Mouse (Mus musculus): ENCODE data around the gene C030005K15Rik. TPM values are rescaled to one million over a fixed set of nuclear protein-coding genes. Genes with fewer than 3 reads are reported as not detected.
A peak's percentile ranks its signal among the peaks of the same experiment; 100 is the strongest.

C030005K15Rik gene
- polyA plus RNA-seq, 1 experiment from 2014 or later = not detected

- no peak overlapping the region for H3K27ac ChIP-seq
- no peak for DNase-seq (ENCODE audit: low spot score)
- H3K4me2 ChIP-seq (ENCODE audit: low read length) = no peak overlapping the region
- ATAC-seq (replicated peaks; ENCODE audit: low FRiP score, low read depth) = no peak
- no peak overlapping the region for H3K4me3 ChIP-seq (replicated peaks; ENCODE audit: low read depth, low read length)
- no peaks in the 10 kb centered on the region for H3K4me1 ChIP-seq (replicated peaks; ENCODE audit: insufficient read depth, low read length)
- H3K9ac ChIP-seq (ENCODE audit: low read depth, low read length) = no peak overlapping the region
- no peak for TF ChIP-seq CTCF (IDR thresholded peaks at IDR 0.05; ENCODE audit: low read depth)
- H3K9me3 ChIP-seq (replicated peaks; ENCODE audit: low read length) = no peaks in the 10 kb centered on the region
- 65% methylated on average over 2 of the region's 2 CpGs for WGBS
- H3K27me3 ChIP-seq (ENCODE audit: insufficient read depth, low read length) = no peaks in the 10 kb centered on the region
- no peaks in the 10 kb centered on the region for H3K36me3 ChIP-seq (ENCODE audit: insufficient read depth, low read length)
Measured at GRCm38 (mm10) chr10:97718021-97718420, 8.5 kb downstream of the C030005K15Rik start.

- Histone ChIP-seq H3K9me3 (replicated peaks; ENCODE audit: low read length) (no peaks in the 10 kb centered on the region), H3K4me2 (ENCODE audit: low read length) (no peak overlapping the region), H3K9ac (ENCODE audit: low read depth, low read length) (no peak overlapping the region), H3K27me3 (ENCODE audit: insufficient read depth, low read length) (no peaks in the 10 kb centered on the region), H3K27ac (no peak overlapping the region), H3K4me3 (replicated peaks; ENCODE audit: low read depth, low read length) (no peak overlapping the region), H3K4me1 (replicated peaks; ENCODE audit: insufficient read depth, low read length) (no peaks in the 10 kb centered on the region), H3K36me3 (ENCODE audit: insufficient read depth, low read length) (no peaks in the 10 kb centered on the region)
- TF ChIP-seq CTCF (IDR thresholded peaks at IDR 0.05; ENCODE audit: low read depth) = no peak
- no peak for ATAC-seq (replicated peaks; ENCODE audit: low FRiP score, low read depth)
- no peak for DNase-seq (ENCODE audit: low spot score)
- 76% methylated on average over 1 of the region's 1 CpGs for WGBS
Measured at GRCm38 (mm10) chr10:97717233-97717632, 9.3 kb downstream of the C030005K15Rik start.

GRCm38 (mm10) chr10:97715289-97715906 lies 11.2 kb downstream of the C030005K15Rik start:
- no peaks in the 10 kb centered on the region for H3K4me1 ChIP-seq (replicated peaks; ENCODE audit: insufficient read depth, low read length)
- ATAC-seq (replicated peaks; ENCODE audit: low FRiP score, low read depth) (no peak), DNase-seq (ENCODE audit: low spot score) (no peak)
- no peak overlapping the region for H3K4me3 ChIP-seq (replicated peaks; ENCODE audit: low read depth, low read length)
- no peak overlapping the region for H3K27ac ChIP-seq
- no peak for TF ChIP-seq CTCF (IDR thresholded peaks at IDR 0.05; ENCODE audit: low read depth)
- H3K9ac ChIP-seq (ENCODE audit: low read depth, low read length) = no peak overlapping the region
- WGBS = 83% methylated on average over 3 of the region's 3 CpGs
- H3K4me2 ChIP-seq (ENCODE audit: low read length) = no peak overlapping the region
- no peaks in the 10 kb centered on the region for H3K9me3 ChIP-seq (replicated peaks; ENCODE audit: low read length)
- H3K36me3 ChIP-seq (ENCODE audit: insufficient read depth, low read length) = no peaks in the 10 kb centered on the region
- H3K27me3 ChIP-seq (ENCODE audit: insufficient read depth, low read length) = no peaks in the 10 kb centered on the region

GRCm38 (mm10) chr10:97714584-97714983 lies 12.0 kb downstream of the C030005K15Rik start:
- Histone ChIP-seq H3K9ac (ENCODE audit: low read depth, low read length) (no peak overlapping the region), H3K27me3 (ENCODE audit: insufficient read depth, low read length) (no peaks in the 10 kb centered on the region), H3K4me2 (ENCODE audit: low read length) (no peak overlapping the region), H3K9me3 (replicated peaks; ENCODE audit: low read length) (no peaks in the 10 kb centered on the region), H3K4me1 (replicated peaks; ENCODE audit: insufficient read depth, low read length) (no peaks in the 10 kb centered on the region), H3K36me3 (ENCODE audit: insufficient read depth, low read length) (no peaks in the 10 kb centered on the region), H3K27ac (no peak overlapping the region), H3K4me3 (replicated peaks; ENCODE audit: low read depth, low read length) (no peak overlapping the region)
- ATAC-seq (replicated peaks; ENCODE audit: low FRiP score, low read depth) (no peak), DNase-seq (ENCODE audit: low spot score) (no peak)
- WGBS = 79% methylated on average over 4 of the region's 4 CpGs
- no peak for TF ChIP-seq CTCF (IDR thresholded peaks at IDR 0.05; ENCODE audit: low read depth)

- Histone ChIP-seq H3K4me3 (replicated peaks; ENCODE audit: low read depth, low read length) (no peak overlapping the region), H3K27ac (no peak overlapping the region), H3K9me3 (replicated peaks; ENCODE audit: low read length) (no peaks in the 10 kb centered on the region), H3K4me1 (replicated peaks; ENCODE audit: insufficient read depth, low read length) (no peaks in the 10 kb centered on the region), H3K9ac (ENCODE audit: low read depth, low read length) (no peak overlapping the region), H3K27me3 (ENCODE audit: insufficient read depth, low read length) (no peaks in the 10 kb centered on the region), H3K4me2 (ENCODE audit: low read length) (no peak overlapping the region), H3K36me3 (ENCODE audit: insufficient read depth, low read length) (no peaks in the 10 kb centered on the region)
- 3% methylated on average over 5 of the region's 5 CpGs for WGBS
- peak; percentile 93 for TF ChIP-seq CTCF (IDR thresholded peaks at IDR 0.05; ENCODE audit: low read depth)
- DNase-seq (ENCODE audit: low spot score) = peak; percentile 91
- ATAC-seq (replicated peaks; ENCODE audit: low FRiP score, low read depth) = no peak
Measured at GRCm38 (mm10) chr10:97712687-97713086, 13.9 kb downstream of the C030005K15Rik start.

GRCm38 (mm10) chr10:97704562-97704961 lies 22.0 kb downstream of the C030005K15Rik start:
- no peak for ATAC-seq (replicated peaks; ENCODE audit: low FRiP score, low read depth)
- Histone ChIP-seq H3K9me3 (replicated peaks; ENCODE audit: low read length) (no peaks in the 10 kb centered on the region), H3K9ac (ENCODE audit: low read depth, low read length) (no peak overlapping the region)

GRCm38 (mm10) chr10:97702321-97702720 lies 24.2 kb downstream of the C030005K15Rik start:
- no peak overlapping the region for H3K4me2 ChIP-seq (ENCODE audit: low read length)
- H3K4me3 ChIP-seq (replicated peaks; ENCODE audit: low read depth, low read length) = no peak overlapping the region
- no peak for TF ChIP-seq CTCF (IDR thresholded peaks at IDR 0.05; ENCODE audit: low read depth)
- no peaks in the 10 kb centered on the region for H3K27me3 ChIP-seq (ENCODE audit: insufficient read depth, low read length)
- no peaks in the 10 kb centered on the region for H3K36me3 ChIP-seq (ENCODE audit: insufficient read depth, low read length)
- no peak overlapping the region for H3K27ac ChIP-seq
- ATAC-seq (replicated peaks; ENCODE audit: low FRiP score, low read depth) = no peak
- no peaks in the 10 kb centered on the region for H3K9me3 ChIP-seq (replicated peaks; ENCODE audit: low read length)
- H3K9ac ChIP-seq (ENCODE audit: low read depth, low read length) = no peak overlapping the region
- DNase-seq (ENCODE audit: low spot score) = no peak
- no peaks in the 10 kb centered on the region for H3K4me1 ChIP-seq (replicated peaks; ENCODE audit: insufficient read depth, low read length)

More at GRCm38 (mm10) chr10:97704562-97704961, 22.0 kb downstream of the C030005K15Rik start:
- WGBS = 52% methylated on average over 1 of the region's 1 CpGs
- no peak overlapping the region for H3K4me2 ChIP-seq (ENCODE audit: low read length)
- H3K27ac ChIP-seq = no peak overlapping the region
- no peaks in the 10 kb centered on the region for H3K27me3 ChIP-seq (ENCODE audit: insufficient read depth, low read length)
- no peaks in the 10 kb centered on the region for H3K4me1 ChIP-seq (replicated peaks; ENCODE audit: insufficient read depth, low read length)
- H3K36me3 ChIP-seq (ENCODE audit: insufficient read depth, low read length) = no peaks in the 10 kb centered on the region
- TF ChIP-seq CTCF (IDR thresholded peaks at IDR 0.05; ENCODE audit: low read depth) = peak; percentile 84
- no peak overlapping the region for H3K4me3 ChIP-seq (replicated peaks; ENCODE audit: low read depth, low read length)
- DNase-seq (ENCODE audit: low spot score) = peak; percentile 83
